Mouse (Mus musculus) lung, adult 18-20 months (tissue): ENCODE measurements around the gene Ube4b.

Experiments
- DNase-seq, 2 experiments: peaks; one replicate each; pipeline ENCODE4 v3.0.0; 2022; ENCODE audit warnings: mixed read lengths in 2 of 2

Gene Ube4b

DNA sequence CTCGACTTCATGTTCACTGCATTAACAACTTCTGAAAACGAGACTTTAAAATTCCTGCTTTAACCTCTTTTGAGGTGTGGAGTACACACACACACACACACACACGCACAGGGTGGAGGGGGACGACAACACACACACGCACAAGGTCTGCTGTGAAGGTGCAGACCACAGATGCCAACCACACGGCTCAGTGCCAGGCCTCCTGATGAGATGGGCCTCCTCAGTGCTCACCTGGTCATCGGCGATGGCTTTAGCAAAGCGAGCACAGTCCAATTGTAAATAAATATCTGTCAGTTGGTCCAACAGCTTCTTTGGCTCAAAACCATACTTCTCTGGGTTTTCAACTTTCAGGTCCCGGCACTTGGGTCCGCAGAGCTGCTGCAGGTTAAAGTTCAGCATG, 91.7 kb downstream of the Ube4b start:
- DNase-seq = no peak

DNA sequence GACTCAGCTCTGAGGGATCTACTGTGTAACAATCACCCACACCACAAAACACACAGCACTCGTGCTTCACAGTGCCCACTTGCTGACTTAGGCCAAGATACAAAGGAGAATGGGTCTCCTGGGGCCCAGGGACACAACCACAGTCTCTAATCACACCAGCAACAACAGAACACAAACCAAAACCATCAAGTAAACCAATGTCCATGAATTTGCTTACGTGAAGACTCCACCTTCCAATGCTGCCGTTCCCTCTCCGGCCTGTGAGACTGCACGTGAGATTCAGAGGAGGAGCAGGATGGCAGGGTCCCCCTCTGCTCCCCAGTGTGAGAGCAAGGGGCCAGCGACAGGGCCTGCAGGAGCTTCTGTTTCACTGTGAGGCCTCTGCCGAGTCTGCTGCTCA, 93.8 kb downstream of the Ube4b start:
- no peak for DNase-seq

DNA sequence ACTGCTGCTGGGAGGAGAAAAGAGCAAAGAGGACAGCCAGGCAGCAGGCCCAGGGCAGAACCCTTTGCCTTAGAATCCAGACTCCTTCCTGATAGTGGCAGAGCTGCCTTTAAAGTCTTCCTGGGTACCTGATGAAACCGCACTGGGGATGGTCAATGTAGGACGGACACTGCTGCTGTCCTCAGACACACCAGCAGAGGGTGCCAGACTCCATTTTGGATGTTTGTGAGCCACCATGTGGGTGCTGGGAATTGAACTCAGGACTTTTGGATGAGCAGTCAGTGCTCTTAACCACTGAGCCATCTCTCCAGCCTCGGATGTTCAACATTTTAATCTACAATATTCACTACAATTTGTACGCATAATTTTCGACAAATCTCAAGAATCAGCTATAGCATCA, 96.1 kb downstream of the Ube4b start:
- DNase-seq = no peak

DNA sequence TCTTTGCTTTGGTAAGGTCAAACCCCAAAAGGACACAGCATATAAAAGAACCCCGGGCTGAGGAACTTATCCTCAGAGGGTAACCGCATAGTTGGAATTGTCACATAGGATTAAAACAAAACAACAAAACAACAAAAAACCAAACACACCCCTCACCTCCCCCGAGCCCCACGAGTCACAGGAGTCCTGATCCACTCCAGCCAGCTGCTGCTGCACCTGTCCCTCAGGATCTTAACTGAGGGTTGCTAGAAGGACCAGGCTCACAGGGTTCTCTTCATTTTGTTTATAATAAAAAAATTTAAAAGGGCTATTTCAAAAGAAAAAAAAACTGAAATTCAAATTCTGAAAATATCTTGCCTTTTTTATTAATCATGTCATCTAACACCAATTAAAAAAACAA, 97.8 kb downstream of the Ube4b start:
- no peak for DNase-seq

DNA sequence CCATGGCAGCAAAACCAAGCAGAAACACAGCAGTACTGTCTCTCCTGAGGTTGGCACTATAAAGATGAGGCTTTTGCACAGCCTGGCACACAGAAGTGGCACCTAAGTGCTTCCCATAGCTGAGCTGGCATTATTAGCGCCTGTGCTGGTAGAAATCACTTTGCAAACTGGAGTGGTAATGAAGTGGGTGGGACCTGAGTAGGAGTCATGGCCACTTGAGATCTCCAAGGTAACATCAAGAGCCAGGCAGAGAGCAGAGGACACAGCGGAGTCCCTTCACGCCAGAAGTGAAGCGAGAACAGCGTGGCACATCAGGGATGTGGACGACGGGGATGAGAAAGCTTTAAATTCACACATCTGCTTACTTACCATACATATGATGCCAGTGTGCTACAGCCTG, 99.3 kb downstream of the Ube4b start:
- peak; percentile 44 to 72 for DNase-seq

DNA sequence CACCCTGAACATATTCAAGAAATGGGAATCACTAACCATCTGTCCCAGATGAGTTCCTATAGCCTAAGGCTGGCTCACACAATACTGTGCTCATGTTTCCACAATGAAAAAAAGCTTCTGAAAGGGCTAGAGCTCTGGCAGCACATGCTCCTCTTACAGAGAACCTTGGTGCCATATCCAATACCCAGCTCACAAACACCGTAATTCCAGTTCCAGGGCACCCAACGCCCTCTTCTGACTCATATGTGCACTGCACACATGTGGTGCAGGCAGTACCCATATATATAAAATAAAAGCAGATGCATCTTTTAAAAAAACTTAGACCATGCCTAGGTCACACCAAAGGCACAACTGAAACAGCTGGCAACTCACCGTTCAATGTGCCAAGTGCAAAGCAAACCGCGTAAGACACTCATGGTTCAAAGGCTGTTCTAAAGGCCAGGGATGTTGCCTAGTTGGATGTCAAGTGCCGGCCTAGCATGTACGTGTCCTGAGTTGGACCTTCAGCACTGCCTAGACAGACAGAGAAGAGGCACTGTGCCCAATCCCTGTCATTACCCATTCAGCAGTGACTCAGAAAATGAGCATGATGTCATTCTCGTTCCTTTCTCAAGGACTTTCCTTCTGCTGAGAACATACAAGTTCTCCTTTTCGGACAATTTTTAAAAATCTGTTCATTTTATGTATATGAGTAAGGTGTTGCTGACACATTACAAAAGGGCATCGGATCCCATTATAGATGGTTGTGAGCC, 101.0 kb downstream of the Ube4b start:
- DNase-seq = no peak

DNA sequence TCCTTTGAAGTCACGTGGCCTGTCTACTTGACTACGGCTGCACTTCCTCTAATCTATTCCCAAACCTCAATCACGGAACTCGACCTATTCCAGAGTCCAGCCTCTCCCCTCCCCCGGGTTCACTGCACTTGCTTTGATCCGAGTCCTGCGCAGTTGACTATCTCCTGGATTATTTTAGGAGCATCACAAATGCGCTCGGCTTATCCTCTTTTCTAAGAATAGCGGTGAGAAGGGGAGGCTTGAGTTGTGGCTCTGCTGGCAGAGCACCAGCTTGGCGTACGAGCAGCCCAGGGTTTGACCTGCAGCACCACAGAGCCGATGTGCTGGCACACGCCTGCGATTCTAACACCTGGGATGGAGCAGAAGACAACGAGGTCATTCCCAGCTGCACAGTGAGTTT, 102.8 kb downstream of the Ube4b start:
- no peak for DNase-seq

DNA sequence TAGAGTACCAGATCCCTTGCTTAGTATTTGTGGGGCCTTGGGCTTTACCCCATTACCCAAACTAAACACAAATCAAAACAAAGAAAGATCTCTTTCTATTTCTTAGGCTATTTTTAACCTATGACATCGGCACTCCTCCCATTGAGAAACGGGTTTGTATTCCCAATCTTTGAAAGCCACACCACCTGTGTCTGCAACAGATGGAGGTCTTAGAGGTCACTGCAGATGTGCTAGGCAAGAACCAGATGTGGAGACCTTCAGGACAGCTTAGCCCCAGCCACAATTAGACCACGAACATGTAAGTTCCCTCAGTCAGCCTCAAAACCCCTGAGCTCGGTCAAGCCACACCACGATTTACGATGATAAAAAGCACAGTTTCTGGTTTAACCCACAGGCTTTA, 103.8 kb downstream of the Ube4b start:
- DNase-seq = no peak

DNA sequence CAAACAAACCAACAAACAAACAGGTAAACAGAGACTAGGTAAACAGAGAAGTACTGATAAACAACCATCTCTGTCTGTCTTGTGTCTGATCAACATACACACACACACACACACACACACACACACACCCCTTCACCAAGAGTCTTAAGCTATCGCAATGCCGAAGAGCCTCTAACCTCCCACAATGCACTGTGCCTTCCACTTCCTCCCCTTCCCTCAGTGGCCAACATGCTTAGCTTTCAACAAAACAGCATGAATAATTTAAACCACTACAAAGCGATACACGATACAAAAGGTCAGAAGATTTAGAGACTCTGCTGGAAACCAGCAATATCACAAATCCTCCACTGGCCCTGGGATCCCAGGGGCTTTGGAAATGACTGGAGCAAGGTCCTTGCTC, 104.3 kb downstream of the Ube4b start:
- DNase-seq = no peak

DNA sequence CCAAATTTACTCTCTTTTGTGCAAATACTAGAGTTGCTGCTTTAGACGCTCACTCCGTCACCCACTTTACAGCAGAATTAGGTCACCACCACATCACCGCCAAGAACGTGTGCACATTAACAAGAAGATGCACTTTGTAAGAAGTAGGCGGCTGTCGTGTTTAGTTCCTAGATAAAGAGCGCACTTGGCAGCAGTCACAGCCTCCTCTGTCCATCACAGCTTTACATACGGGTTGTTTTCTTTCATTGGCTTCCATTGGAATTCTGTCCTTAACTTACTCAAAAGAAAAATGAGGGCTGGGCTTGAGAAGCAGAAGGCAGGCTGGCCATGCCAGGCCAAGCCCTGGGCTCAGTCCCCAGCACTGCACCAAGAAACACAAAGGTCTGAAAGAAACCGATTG, 107.5 kb downstream of the Ube4b start:
- no peak for DNase-seq

DNA sequence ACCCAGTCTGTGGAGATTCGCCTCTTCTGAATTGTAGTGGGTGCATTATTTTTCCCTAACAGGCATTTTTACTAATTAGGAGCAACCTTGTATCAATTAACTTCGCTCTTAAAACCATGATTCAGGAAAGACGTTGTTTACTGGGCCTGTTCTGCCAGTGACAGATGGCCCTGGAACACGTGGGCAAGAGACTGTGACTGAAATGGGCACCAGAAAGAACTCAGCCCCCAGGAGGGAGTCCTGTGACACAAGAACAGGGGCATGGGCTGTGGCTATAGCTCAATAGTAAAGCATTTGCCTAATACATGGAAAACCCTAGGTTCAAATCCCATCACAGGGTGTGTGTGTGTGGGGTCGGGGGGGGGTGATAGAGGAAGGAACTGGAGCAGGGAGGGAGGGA, 109.2 kb downstream of the Ube4b start:
- no peak for DNase-seq

DNA sequence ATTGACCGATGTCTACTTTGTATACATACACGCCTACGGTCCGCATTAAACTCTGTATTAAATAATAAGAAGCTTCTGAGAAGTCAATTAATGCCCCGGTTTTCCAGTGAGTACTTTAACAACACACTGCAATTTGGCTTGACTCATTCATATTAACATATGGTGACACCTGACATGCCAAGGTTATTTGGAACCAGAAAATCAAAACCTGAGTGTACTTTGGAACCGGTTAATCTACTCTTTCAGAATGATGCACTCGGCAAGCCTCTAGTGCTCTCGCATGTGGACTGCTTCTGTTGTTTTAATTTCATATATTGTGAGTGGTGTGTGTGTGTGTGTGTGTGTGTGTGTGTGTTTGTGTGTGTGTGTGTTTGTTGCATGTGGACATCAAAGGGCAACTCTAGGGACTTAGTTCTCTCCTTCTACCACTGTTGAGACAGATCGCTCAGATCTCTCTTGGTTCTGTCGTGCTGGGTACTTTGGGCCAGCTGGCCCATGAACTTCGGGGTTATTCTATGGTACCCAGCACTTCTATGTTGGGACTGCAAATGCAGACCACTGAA, 112.2 kb downstream of the Ube4b start:
- DNase-seq = no peak

DNA sequence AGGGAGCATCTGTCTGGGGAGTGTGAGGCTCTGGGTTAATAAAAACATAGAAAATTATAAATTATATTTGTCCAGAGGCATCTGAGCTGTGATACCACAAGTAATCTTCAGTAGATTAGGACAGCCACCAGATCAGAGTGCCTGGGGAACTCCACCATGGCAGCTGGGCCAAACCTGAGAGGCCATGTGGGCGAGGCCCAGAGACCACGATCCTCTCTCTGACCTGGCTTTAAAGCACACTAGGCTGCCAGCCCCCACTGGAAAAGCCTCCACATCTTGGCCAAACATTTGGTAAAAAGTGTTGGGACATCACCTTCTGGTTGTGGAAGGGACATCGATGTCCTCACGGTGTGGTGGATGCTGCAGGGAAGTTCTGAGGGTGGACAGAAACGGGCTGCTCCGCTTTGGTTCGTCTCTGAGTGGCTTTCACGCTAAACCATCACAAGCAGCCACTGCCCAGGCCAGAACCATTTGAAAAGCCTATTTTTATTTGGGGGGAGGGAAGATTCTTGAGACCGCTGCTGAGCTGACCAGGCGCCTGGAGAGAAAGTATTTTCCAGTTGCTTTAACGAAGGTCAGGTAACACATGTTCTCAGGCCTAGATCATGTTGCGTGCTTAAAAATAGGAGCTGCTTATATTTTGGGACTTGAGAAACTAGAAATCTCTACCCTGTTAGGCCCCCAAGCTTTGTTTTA, 112.8 kb downstream of the Ube4b start:
- DNase-seq = no peak

DNA sequence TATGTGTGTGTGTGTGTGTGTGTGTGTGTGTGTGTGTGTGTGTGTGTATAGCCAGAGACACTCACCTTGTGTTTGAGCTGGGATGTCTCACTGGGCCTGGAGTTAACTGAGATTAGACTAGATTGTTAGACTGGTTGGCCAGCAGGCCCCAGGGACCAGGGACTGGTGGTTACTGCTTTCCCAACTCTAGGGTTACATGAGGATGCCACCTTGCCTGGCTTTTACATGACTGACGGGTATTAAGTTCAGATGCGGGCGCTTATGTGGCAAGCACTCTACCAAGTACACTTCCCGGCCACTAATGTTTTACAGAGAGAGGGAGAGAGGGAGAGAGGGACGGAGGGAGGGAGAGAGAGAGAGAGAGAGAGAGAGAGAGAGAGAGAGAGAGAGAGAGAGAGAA, 114.6 kb downstream of the Ube4b start:
- DNase-seq = no peak

DNA sequence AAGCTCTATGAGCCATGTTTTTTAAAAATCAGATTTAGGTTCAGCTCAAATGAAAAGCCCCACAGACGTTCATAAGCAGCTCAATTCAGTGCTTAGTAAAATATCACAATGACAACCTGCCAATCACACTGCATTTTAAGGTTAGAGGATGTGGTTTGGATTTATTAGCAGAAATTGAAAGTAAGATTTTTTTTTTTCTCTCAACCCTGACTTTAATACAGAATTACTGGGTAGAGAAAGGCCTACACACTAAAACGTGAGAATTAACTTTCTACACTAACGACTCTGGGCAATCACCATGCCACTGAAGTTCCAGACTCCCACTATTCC, 118.1 kb downstream of the Ube4b start:
- no peak for DNase-seq

DNA sequence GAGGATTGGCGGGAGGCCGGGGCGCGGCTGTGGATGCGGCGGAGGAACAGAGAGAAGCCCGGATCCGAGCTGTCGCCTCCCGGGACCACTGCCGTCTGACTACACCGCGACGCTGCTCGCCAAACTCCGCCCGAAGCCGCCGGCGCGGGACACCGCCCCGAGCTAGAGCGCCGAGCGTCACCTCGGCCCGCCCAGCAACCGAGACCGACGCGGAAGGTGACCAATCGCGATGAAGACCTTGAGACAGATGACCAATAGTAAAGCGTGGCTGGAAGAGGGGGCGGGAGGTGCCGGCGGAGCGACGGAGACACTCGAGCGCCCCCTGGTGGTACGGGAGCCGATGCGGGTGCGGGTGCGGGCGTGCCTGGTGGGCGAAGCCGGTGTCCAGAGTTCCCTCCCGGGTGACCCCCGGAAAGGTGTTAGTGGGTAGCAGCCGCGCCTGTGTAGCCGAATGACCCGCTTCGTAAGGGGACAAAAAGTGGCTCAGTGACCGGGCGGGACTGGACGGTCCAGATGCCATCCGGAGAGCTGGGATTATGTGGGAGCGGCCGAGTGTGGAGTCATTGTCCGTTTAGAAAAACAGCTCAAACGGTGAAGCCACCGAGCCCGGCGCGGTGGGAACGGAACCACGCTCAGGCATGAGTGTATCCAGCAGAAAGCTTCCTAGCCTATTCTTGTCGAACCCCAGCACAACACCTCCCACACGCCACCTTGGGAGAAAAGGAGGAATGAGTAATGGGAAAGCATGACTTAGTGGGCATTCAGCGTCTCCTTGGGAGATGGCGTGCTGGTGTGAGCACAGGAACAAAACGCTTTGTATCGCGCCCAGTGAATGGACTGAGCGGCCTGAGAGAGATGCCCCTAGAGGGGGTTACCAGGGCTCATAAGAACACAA, 118.7 kb downstream of the Ube4b start, which contains the start of gene Kif1b:
Gene Kif1b (minus strand): TSS at position 98 of the 895 bp plus-strand sequence.
- peak; percentile 96 to 97 for DNase-seq

DNA sequence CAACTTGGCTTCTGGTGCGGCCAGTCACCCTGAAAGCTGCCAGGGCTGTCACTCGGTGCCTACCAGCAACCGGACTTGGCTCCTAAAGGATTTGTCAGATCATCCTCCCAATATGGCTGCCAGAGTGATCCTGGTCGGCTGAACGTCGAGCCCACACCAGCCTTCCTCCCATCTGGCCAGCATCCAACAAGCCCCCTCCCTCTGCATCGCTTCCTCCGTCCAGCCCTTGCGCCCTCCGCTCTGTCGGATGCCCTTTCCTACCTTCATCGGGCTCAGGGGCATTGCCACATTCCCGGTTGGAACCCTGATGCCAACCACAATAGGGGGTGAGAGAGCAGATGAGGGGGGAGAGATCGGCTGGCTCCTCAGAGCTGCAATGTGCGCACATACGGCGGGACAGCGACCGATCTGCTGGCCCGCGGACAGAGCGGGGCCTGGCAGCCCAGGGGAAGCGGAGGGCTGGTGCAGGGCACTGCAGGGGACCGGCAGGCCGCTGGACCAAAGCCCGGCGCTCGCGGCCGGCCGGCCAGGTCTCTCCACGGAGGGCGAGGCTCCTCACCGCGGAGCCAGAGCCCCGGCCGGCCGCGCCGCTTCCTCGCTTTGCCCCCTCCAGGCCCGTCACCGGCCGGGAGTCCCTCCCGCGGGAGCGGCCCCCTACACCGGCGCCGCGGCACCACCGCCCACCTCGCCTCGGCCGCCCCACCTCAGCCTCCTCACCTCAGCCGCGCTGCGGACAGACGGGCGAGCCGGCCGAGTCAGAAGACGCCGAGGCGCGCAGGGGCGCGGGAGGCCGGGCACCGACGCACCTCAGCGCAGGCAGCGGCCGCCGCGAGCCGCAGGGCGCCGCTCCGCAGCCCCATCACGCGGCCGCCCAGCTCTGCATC, 119.6 kb downstream of the Ube4b start:
- peak; percentile 82 to 85 for DNase-seq

DNA sequence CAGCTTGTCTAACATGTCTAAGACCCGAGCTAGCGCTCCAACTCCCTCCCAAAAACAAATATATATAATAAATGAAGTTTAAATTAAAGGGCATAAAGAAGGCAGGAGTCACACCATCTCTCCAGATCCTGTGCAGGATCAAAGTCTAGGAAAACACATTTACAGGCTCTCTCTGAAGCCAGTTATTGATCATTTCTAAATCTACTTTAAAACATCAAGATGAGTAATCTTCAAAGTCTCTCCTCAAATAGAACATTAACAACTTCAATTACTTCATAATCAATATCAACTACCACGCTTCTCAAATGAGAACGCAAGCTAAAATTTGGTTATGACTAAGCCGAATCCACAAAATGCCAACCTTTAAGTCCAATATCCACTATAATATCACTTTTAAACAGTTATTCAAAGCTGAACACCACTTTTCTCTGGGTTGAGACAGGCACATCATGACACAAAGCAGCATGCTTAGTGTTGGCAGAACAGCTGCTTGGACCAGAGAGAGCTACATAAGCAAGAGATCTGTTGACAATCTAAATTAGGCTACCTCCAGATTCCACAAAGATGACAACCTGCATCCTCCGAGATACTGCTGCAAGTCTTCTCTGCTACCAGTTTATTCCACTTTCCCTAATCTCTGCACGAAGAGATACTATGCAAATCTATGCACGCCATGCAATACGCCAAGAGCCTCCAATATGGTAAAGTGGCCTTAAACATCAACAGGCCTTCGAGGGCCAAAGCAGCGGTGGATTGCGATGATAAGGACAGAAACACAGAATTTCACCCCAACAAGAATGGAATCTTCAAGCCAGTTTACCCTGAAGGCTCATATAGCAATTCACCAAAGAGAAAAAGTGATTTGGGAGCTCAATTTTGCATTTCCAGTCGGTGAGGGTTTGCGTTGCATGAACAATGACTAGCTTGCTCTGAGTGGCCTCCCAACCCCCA, 120.5 kb downstream of the Ube4b start:
- DNase-seq = no peak

DNA sequence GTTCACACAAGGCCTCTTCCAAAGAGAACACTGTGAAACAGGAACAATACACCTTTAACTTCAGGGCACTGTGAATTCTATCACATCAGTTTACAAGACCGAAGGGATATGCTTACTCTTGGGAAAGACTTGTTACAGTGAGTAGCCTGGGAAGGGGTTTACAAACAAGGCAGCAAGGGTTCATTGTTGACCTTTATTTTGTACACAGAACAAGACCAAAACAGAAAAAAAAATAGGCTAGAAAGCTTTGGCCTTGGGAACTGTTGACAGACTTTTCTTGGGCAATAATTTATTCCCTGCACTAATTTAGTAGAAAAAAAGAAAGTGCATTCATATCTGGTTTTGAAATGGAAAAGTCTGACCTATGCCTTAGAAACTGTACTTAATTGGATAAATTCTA, 122.1 kb downstream of the Ube4b start:
- no peak for DNase-seq

DNA sequence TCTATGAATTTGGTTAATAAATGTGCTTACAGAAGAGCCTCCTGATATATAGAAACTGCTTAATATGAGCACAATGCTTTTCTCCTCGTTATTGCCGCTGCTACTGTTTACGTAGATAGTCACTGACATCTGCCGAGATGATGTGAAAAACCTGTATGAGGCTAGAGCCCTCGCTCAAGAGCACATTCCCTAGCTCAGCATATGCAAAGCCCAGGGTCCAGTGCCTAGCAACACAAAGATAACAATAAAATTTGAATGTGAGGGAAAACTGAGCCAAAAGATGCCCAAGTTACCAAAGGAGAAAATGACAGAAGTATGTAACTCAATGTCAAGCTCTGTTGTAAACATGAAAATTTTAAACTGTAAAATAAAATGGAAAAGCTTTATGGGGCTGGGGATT, 123.0 kb downstream of the Ube4b start:
- no peak for DNase-seq

DNA sequence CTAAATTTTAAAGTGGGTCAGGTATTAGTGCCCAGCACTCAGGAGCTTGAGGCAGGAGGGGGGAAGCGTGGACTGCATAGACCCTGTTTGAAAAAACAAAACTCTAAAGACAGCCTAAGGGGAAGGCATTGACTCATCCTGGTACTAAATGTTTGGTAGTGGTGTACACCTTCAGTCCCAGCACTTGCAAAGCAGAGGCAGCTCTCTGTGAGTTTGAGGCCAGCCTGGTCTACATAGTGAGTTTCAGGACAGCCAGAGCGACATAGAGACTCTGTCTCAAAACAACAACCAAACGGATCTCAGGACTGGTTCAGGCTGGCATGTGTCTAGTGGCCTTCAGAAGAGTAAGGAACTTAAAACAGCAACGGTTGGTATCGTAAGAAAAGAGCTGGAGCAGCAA, 123.8 kb downstream of the Ube4b start:
- no peak for DNase-seq
